9 mouse cellular contexts compared by ENCODE assay signal in genomic region chr15:79431925-79432324, GRCm38 (mm10). TPM values are rescaled to one million over a fixed set of nuclear protein-coding genes. Genes with fewer than 3 reads are reported as not detected.
A peak's percentile ranks its signal among the peaks of the same experiment; 100 is the strongest.
DNase-seq lines count a peak whose midpoint lies in the region; ATAC-seq and TF ChIP-seq lines count a peak whose summit lies in the region.
"Had no signal": no experiment of that assay in that cellular context is flagged by ENCODE, and none has a peak within 500 bp of the region (broad histone marks: within the 10 kb centered on the region; RNA-seq: fewer than 3 reads in every experiment).

No protein-coding gene starts in this region.

- no peak overlapping the region for H3K4me3 ChIP-seq in kidney, embryonic 14.5 days (ENCODE audit: low read length)
- H3K4me3 ChIP-seq in stomach, embryonic 14.5 days (ENCODE audit: low read depth, low read length) = no peak overlapping the region
- H3K4me3 ChIP-seq in stomach, postnatal 0 days (ENCODE audit: low read depth, low read length) = no peak overlapping the region
- H3K4me3 ChIP-seq in intestine, embryonic 14.5 days (ENCODE audit: low read depth, low read length) = no peak overlapping the region

- DNase-seq in kidney, postnatal 36 days = no peak
- DNase-seq in stomach, postnatal 0 days (ENCODE audit: low spot score) = no peak
- DNase-seq in intestine, embryonic 14.5 days (ENCODE audit: low spot score) = no peak
- DNase-seq in thymus, postnatal 36 days = no peak
- no peak for DNase-seq in Muller cell, postnatal 12 days (ENCODE audit: inconsistent ontology term)
- DNase-seq: adrenal gland, postnatal 14 days had no signal

- H3K9ac ChIP-seq in kidney, embryonic 14.5 days (ENCODE audit: low read depth, low read length) = no peak overlapping the region
- H3K9ac ChIP-seq in stomach, embryonic 14.5 days (replicated peaks; ENCODE audit: low read depth, low read length) = no peak overlapping the region
- no peak overlapping the region for H3K9ac ChIP-seq in stomach, postnatal 0 days (ENCODE audit: low read length)
- H3K9ac ChIP-seq in intestine, embryonic 14.5 days (ENCODE audit: low read length) = no peak overlapping the region

- ATAC-seq in kidney, embryonic 14.5 days (ENCODE audit: low FRiP score, low TSS enrichment) = no peak
- no peak for ATAC-seq in stomach, embryonic 14.5 days (ENCODE audit: insufficient number of reproducible peaks, insufficient read depth, low FRiP score, low read depth)
- no peak for ATAC-seq in stomach, postnatal 0 days (ENCODE audit: low FRiP score, low TSS enrichment)
- no peak for ATAC-seq in intestine, embryonic 14.5 days (replicated peaks; ENCODE audit: low FRiP score, low TSS enrichment, low read depth)

- no peak overlapping the region for H3K4me2 ChIP-seq in kidney, embryonic 14.5 days (replicated peaks; ENCODE audit: low read depth, low read length)
- no peak overlapping the region for H3K4me2 ChIP-seq in stomach, embryonic 14.5 days (replicated peaks; ENCODE audit: low read depth, low read length)
- H3K4me2 ChIP-seq in stomach, postnatal 0 days (replicated peaks; ENCODE audit: low read depth) = no peak overlapping the region
- no peak overlapping the region for H3K4me2 ChIP-seq in intestine, embryonic 14.5 days (ENCODE audit: low read length)
- H3K4me2 ChIP-seq: midbrain, embryonic 11.5 days had no signal

- no peak for TF ChIP-seq CTCF in stomach, postnatal 0 days (IDR thresholded peaks at IDR 0.05; ENCODE audit: low read depth)

- H3K9me3 ChIP-seq in kidney, embryonic 14.5 days (ENCODE audit: control insufficient read depth, low read length) = no peaks in the 10 kb centered on the region
- no peaks in the 10 kb centered on the region for H3K9me3 ChIP-seq in stomach, embryonic 14.5 days (ENCODE audit: control insufficient read depth, low read depth, low read length)
- no peaks in the 10 kb centered on the region for H3K9me3 ChIP-seq in stomach, postnatal 0 days (ENCODE audit: control insufficient read depth, low read length)
- H3K9me3 ChIP-seq in intestine, embryonic 14.5 days (ENCODE audit: control insufficient read depth, low read length) = 0 out of 2 replicates have a peak, but pooled peaks cover 3% of the 10 kb centered on the region

- peak overlapping the region; percentile 82 for H3K27ac ChIP-seq in kidney, embryonic 14.5 days (ENCODE audit: low read depth, low read length)
- H3K27ac ChIP-seq in stomach, embryonic 14.5 days (ENCODE audit: low read length) = peak overlapping the region; percentile 84; the same call in 1 of the 2 replicates
- no peak overlapping the region for H3K27ac ChIP-seq in stomach, postnatal 0 days (replicated peaks)
- peak overlapping the region; percentile 73; the same call in 1 of the 2 replicates for H3K27ac ChIP-seq in intestine, embryonic 14.5 days (ENCODE audit: low read depth)

- no peaks in the 10 kb centered on the region for H3K27me3 ChIP-seq in kidney, embryonic 14.5 days (ENCODE audit: control insufficient read depth, insufficient read depth, low read length)
- no peaks in the 10 kb centered on the region for H3K27me3 ChIP-seq in stomach, embryonic 14.5 days (ENCODE audit: control insufficient read depth, insufficient read depth, low read length)
- no peaks in the 10 kb centered on the region for H3K27me3 ChIP-seq in stomach, postnatal 0 days (ENCODE audit: control insufficient read depth, insufficient read depth, low read length)
- H3K27me3 ChIP-seq in intestine, embryonic 14.5 days (replicated peaks; ENCODE audit: control insufficient read depth, insufficient read depth, low read length) = no peaks in the 10 kb centered on the region

- 58% methylated on average over 7 of the region's 7 CpGs for WGBS in kidney, embryonic 14.5 days
- 68% methylated on average over 7 of the region's 7 CpGs for WGBS in stomach, embryonic 14.5 days
- WGBS in stomach, postnatal 0 days = 41% methylated on average over 7 of the region's 7 CpGs
- 35% methylated on average over 7 of the region's 7 CpGs for WGBS in intestine, embryonic 14.5 days

- no peak for TF ChIP-seq EP300 in stomach, postnatal 0 days (optimal IDR thresholded peaks at IDR 0.05)

- H3K4me1 ChIP-seq in kidney, embryonic 14.5 days (ENCODE audit: control insufficient read depth, insufficient read depth, low read length) = peaks cover 21% of the 10 kb centered on the region
- peaks cover 27% of the 10 kb centered on the region; the same call in 1 of the 2 replicates for H3K4me1 ChIP-seq in stomach, embryonic 14.5 days (ENCODE audit: control insufficient read depth, insufficient read depth, low read length)
- H3K4me1 ChIP-seq in stomach, postnatal 0 days (replicated peaks; ENCODE audit: control insufficient read depth, insufficient read depth) = no peaks in the 10 kb centered on the region; the same call in 1 of the 2 replicates
- H3K4me1 ChIP-seq in intestine, embryonic 14.5 days (replicated peaks; ENCODE audit: control insufficient read depth, insufficient read depth, low read length) = peaks cover 27% of the 10 kb centered on the region

- peaks cover 90% of the 10 kb centered on the region for H3K36me3 ChIP-seq in kidney, embryonic 14.5 days (ENCODE audit: control insufficient read depth, insufficient read depth, low read length)
- H3K36me3 ChIP-seq in stomach, embryonic 14.5 days (ENCODE audit: control insufficient read depth, insufficient read depth, low read length) = peaks cover 61% of the 10 kb centered on the region
- peaks cover 12% of the 10 kb centered on the region for H3K36me3 ChIP-seq in stomach, postnatal 0 days (ENCODE audit: control insufficient read depth, insufficient read depth, low read length)
- H3K36me3 ChIP-seq in intestine, embryonic 14.5 days (ENCODE audit: control insufficient read depth, insufficient read depth, low read length) = peaks cover 69% of the 10 kb centered on the region

RNA-seq across cellular contexts. Expression of gene Csnk1e, which starts 23.4 kb away (rescaled TPM):
- polyA plus RNA-seq in kidney, embryonic 14.5 days (2014; fragmentation: Nextera tagmentation; extraction: Ambion mirVana) = 88.8 and 107 TPM in 2 replicates
- polyA plus RNA-seq in stomach, embryonic 14.5 days (2014; fragmentation: Nextera tagmentation; extraction: Ambion mirVana) = 64.3 and 70.3 TPM in 2 replicates
- 44.8 and 50.8 TPM in 2 replicates for polyA plus RNA-seq in stomach, postnatal 0 days (2015; fragmentation: Nextera tagmentation; extraction: Ambion mirVana)
- 64.4 and 78.1 TPM in 2 replicates for polyA plus RNA-seq in intestine, embryonic 14.5 days (2014; fragmentation: Nextera tagmentation; extraction: Ambion mirVana)

RNA-seq across cellular contexts. Expression of gene Tmem184b, which starts 28.6 kb away (rescaled TPM):
- polyA plus RNA-seq in kidney, embryonic 14.5 days (2014; fragmentation: Nextera tagmentation; extraction: Ambion mirVana) = 45.8 and 63.1 TPM in 2 replicates
- polyA plus RNA-seq in stomach, embryonic 14.5 days (2014; fragmentation: Nextera tagmentation; extraction: Ambion mirVana) = 51.2 and 64.3 TPM in 2 replicates
- 21.2 and 22.3 TPM in 2 replicates for polyA plus RNA-seq in stomach, postnatal 0 days (2015; fragmentation: Nextera tagmentation; extraction: Ambion mirVana)
- polyA plus RNA-seq in intestine, embryonic 14.5 days (2014; fragmentation: Nextera tagmentation; extraction: Ambion mirVana) = 53.0 and 56.6 TPM in 2 replicates
